Mouse (Mus musculus) brain, embryonic 14.5 days (tissue): ENCODE data around the gene Topors. TPM values are rescaled to one million over a fixed set of nuclear protein-coding genes. Genes with fewer than 3 reads are reported as not detected.

Source experiments
- DNase-seq: peaks from one replicate; pipeline ENCODE4 v3.0.0-alpha.2; 2011; ENCODE audit warnings: low read depth
- CTCF ChIP-seq: fragments of 200-500 bp; IDR thresholded peaks from 2 replicates; pipeline ENCODE4 v1.5.1; 2012; ENCODE audit warnings: inconsistent platforms, mild to moderate bottlenecking, moderate library complexity, borderline replicate concordance; ENCODE audit not compliant: insufficient read depth, insufficient read length; ENCODE audit errors: extremely low read depth
- POLR2A ChIP-seq: fragments of 200-500 bp; IDR thresholded peaks from 2 replicates; pipeline ENCODE4 v1.6.1; 2012; ENCODE audit warnings: mild to moderate bottlenecking, inconsistent platforms, borderline replicate concordance; ENCODE audit not compliant: poor library complexity, insufficient read depth, insufficient read length, severe bottlenecking; ENCODE audit errors: extremely low read depth
- polyA plus RNA-seq: library from polyadenylated mRNA; depleted of rRNA; stranded (reverse); fragments of >200 nt; gene quantifications from 2 replicates; pipeline ENCODE4 v1.2.3, GENCODE M21; 2012

The Topors gene
- polyA plus RNA-seq, 1 experiment, result 17.2 TPM

- peak; percentile 97 for DNase-seq
- TF ChIP-seq CTCF (no peak), POLR2A (peak; percentile 60; the same call in 1 of the 2 replicates)
Observed at GRCm38 (mm10) chr4:40279276-40279900, 9.7 kb upstream of the Topors start, which contains the start of gene Ndufb6. Gene Ndufb6 (minus strand): TSS chr4:40279421.

- TF ChIP-seq CTCF (no peak), POLR2A (no peak)
- DNase-seq, result peak; percentile 8
Observed at GRCm38 (mm10) chr4:40278880-40279275, 9.2 kb upstream of the Topors start.

DNA sequence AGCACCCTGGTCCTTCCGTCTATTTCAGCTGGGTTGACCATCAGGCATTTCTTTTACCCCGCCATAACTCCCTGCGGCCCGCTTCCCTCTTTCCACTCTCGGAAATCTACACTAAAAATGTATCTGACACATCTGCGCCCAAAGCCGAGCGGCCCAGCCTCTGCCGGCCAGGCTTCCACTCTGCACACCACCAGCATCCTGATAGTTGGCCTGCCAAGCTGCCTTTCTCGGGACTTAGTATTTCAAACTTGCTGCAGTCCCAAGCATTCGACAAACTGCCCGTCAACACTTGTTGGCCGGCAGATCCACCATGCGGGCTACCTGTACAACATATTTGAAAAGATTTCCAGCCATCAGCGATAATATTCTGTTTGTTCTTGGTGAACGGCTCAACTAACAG is 815 bp downstream of the Topors start:
- TF ChIP-seq POLR2A (no peak), CTCF (no peak)
- DNase-seq, result no peak

DNA sequence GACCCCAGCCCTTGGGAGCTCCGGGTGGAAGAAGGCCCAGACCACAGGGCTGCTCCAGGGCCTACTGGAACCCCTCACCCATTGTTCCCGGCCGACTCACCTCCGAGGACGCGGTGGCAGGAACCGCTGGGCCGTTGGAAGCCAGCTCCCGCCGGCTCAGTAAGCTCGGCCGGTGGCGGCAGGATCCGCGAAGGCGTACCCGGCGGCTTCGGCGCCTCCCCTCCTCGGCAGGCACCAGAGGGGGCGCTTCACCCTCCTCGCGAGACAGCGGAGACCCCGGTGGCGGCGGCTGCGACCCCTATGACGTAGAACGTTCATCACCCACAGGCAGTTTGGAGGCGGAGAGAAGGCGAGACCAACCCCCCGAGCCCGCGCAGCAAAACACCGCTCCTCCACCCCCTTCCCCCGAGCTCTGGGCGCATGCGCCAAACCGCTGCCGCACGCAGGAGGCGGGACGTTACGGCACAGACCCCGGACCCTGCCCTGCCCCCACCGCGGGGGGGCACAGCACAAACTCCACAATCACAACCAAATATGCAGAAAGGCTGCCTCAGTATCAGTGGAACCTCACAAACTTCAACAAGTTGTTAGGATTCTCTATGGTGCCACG is 1.3 kb downstream of the Topors start:
- TF ChIP-seq POLR2A (no peak), CTCF (peak; percentile 22; the same call in 1 of the 2 replicates)

GRCm38 (mm10) chr4:40267681-40268080 is 2.0 kb downstream of the Topors start:
- TF ChIP-seq CTCF (no peak), POLR2A (no peak)
- no peak for DNase-seq

More for the DNA sequence above, 1.3 kb downstream of the Topors start:
- DNase-seq, result peak; percentile 98

- no peak for DNase-seq
- TF ChIP-seq POLR2A (no peak), CTCF (no peak)
Observed at GRCm38 (mm10) chr4:40264321-40264720, 5.3 kb downstream of the Topors start.

DNA sequence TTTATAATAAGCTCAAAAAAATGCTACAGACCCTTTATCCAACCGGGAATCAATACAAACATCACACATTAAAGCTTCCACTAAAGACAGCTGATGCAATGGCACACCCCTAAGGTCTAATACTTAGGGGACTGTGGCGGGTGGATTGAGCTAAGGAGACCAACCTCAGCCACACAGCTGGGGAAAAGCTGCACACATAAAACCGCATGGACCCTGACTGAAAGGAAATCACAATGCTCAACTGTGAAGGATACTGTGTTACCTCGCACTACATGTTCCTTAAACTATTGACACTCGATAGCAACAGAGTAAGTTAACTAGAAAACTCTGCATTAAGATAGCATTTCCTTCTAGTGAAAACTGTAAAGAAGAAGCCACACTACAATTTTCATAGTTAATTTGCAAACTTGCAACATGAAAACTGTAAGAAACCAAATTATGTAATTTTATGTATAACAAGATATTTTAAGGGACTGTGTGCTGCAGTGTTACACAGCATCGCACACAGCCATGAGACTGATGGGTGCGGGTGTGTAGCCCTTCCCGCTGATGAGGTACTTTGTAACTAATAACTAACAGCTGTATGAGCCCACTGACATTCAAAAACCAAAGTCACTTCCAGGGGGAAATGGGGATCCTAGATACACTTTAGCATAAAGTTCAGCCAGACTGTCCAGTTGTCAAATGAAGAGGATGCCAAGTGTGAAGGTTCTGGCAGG is 15.1 kb downstream of the Topors start:
- DNase-seq, result no peak
- no peak for TF ChIP-seq POLR2A
- TF ChIP-seq CTCF, result no peak

DNA sequence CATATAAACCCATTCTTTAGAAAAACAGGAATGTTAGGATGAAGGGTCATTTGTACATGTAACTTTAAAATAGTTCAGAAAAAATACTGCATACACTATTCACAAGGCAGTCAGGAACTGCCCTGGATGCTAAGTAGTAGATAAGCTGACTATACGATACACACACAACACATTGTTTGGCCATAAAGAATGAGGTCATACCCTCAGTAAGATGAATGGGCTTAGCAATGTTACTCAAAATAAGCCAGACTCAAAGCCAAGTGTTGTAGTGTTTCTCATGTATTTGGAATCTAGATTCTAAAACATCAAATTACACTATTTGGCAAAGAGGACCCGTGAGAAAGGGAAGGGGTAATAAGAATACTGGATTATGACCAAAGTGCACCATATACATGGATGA is 15.9 kb downstream of the Topors start:
- TF ChIP-seq CTCF (no peak), POLR2A (no peak)
- no peak for DNase-seq

- no peak for DNase-seq
- TF ChIP-seq POLR2A (no peak), CTCF (no peak)
Observed at GRCm38 (mm10) chr4:40250984-40251383, 18.7 kb downstream of the Topors start.

- DNase-seq, result no peak
- TF ChIP-seq POLR2A (no peak), CTCF (no peak)
Observed at GRCm38 (mm10) chr4:40244035-40244434, 25.6 kb downstream of the Topors start.

DNA sequence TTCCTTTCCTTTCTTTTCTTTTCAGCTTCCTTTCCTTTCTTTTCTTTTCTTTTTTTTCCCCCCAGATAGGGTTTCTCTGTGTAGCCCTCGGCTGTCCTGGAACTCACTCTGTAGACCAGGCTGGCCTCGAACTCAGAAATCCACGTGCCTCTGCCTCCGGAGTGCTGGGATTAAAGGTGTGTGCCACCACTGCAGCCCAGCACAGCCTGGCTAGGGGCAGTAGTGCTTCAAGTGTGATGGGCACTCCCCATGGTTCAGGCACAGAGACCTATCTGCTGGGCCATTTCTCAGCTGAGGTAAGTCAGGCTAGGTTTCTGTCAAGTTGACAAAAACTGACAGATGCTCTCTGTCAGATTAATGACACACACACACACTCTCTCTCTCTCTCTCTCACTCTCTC is 26.6 kb downstream of the Topors start:
- DNase-seq, result no peak
- no peak for TF ChIP-seq CTCF
- no peak for TF ChIP-seq POLR2A
